Mouse (Mus musculus): Measurements from ENCODE around the gene Cdc42bpg.

DNA sequence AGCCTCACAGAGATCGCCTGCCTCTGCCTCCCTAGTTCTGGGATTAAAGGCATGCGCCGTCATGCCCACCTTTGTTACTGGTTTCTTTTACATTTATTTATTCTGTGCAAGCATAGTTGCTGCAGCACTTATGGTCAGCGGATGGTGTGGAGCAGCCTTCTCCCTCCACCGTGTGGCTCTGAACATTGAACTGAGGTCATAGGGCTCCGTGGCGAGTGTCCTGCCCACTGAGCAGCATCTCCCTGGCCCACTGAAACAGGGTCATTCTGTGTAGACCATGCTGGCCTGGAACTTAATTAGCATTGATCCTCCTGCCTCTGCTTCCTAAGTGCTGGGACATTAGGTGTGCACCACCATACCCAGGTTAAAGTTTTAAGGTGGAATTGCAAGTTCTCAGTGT, 25.7 kb upstream of the Cdc42bpg start:
- TF ChIP-seq CEBPB (IDR thresholded peaks at IDR 0.05; ENCODE audit: insufficient read depth, poor library complexity, severe bottlenecking): no peak
- TF ChIP-seq POLR2A (IDR thresholded peaks at IDR 0.05; ENCODE audit: insufficient read length, low read depth): no peak
- no peak for TF ChIP-seq MAX (IDR thresholded peaks at IDR 0.05; ENCODE audit: low read depth)
- no peak for TF ChIP-seq E2F4 (IDR thresholded peaks at IDR 0.05; ENCODE audit: insufficient read depth)
- TF ChIP-seq TCF12 (IDR thresholded peaks at IDR 0.05; ENCODE audit: insufficient read depth, poor library complexity, severe bottlenecking): no peak
- TF ChIP-seq MYOD1 (IDR thresholded peaks at IDR 0.05; ENCODE audit: control insufficient read depth in 1 of 3, insufficient read length in 2 of 3, low read depth in 2 of 3): no peak
- TF ChIP-seq USF1 (IDR thresholded peaks at IDR 0.05; ENCODE audit: low read depth): no peak
